Comparison of ENCODE assay signal across 12 mouse cellular contexts in genomic region chr2:129133006-129133805, GRCm38 (mm10). TPM values are rescaled to one million over a fixed set of nuclear protein-coding genes. Genes with fewer than 3 reads are reported as not detected.
DNase-seq lines count a peak whose midpoint lies in the region; ATAC-seq and TF ChIP-seq lines count a peak whose summit lies in the region.
"Had no signal": no experiment of that assay in that cellular context is flagged by ENCODE, and none has a peak within 500 bp of the region (broad histone marks: within the 10 kb centered on the region; RNA-seq: fewer than 3 reads in every experiment).

No protein-coding gene starts in this region.

- H3K36me3 ChIP-seq in myocyte (ENCODE audit: control insufficient read depth, insufficient read depth): no peaks in the 10 kb centered on the region
- H3K36me3 ChIP-seq in forebrain, postnatal 0 days (ENCODE audit: insufficient read depth): peaks cover 14% of the 10 kb centered on the region

- peak; percentile 55 to 77 for DNase-seq in layer of hippocampus, adult 2 months (ENCODE audit: low spot score in 2 of 2)
- no peak for DNase-seq in layer of hippocampus, postnatal 14 days (ENCODE audit: low spot score in 2 of 2)
- peak; percentile 79 to 93 for DNase-seq in adrenal gland, adult (ENCODE audit: inconsistent age in 2 of 2, low spot score in 1 of 2)
- DNase-seq in cerebellum, postnatal 36 days: peak; percentile 31 to 38
- no peak for DNase-seq in forebrain, postnatal 0 days
- no peak for DNase-seq in gastrocnemius, adult 8-10 months (ENCODE audit: low spot score in 2 of 2)
- DNase-seq: kidney, postnatal 14 days; lung, adult 2 months; thymus, postnatal 25 days had no signal

- H3K4me1 ChIP-seq in forebrain, postnatal 0 days (ENCODE audit: insufficient read depth): peaks cover 7% of the 10 kb centered on the region; the same call in 1 of the 2 replicates

- peak overlapping the region; percentile 63 for H3K27ac ChIP-seq in layer of hippocampus, adult 2 months
- H3K27ac ChIP-seq in forebrain, postnatal 0 days (ENCODE audit: low read depth, low read length): no peak overlapping the region
- H3K27ac ChIP-seq: hindbrain, embryonic 12.5 days had no signal

- H3K9me3 ChIP-seq in forebrain, postnatal 0 days (ENCODE audit: low read length): no peaks in the 10 kb centered on the region

- ATAC-seq in activated CD4-positive, CD25-positive, alpha-beta regulatory T cell, adult 4 months: no peak
- no peak for ATAC-seq in forebrain, postnatal 0 days

- no peaks in the 10 kb centered on the region for H3K27me3 ChIP-seq in myocyte (ENCODE audit: control insufficient read depth, insufficient read depth, insufficient read length)
- no peaks in the 10 kb centered on the region for H3K27me3 ChIP-seq in forebrain, postnatal 0 days (ENCODE audit: insufficient read depth, low read length)
- H3K27me3 ChIP-seq: hindbrain, embryonic 12.5 days had no signal

- no peak for TF ChIP-seq POLR2A in myocyte (IDR thresholded peaks at IDR 0.05; ENCODE audit: insufficient read length, low read depth)

- peaks cover 11% of the 10 kb centered on the region for H3K79me2 ChIP-seq in myocyte (ENCODE audit: control insufficient read depth, insufficient read depth)

- H3K4me2 ChIP-seq in myocyte (ENCODE audit: low read depth): peak overlapping the region; percentile 53
- no peak overlapping the region for H3K4me2 ChIP-seq in forebrain, postnatal 0 days (ENCODE audit: low read depth)
- H3K4me2 ChIP-seq: hindbrain, embryonic 12.5 days had no signal

- H3K9ac ChIP-seq in forebrain, postnatal 0 days: no peak overlapping the region
- H3K9ac ChIP-seq: hindbrain, embryonic 12.5 days had no signal

- 95% methylated on average over 14 of the region's 14 CpGs for WGBS in forebrain, postnatal 0 days

- no peak overlapping the region for H3ac ChIP-seq in myocyte (ENCODE audit: control insufficient read depth, insufficient read length)

- no peak for TF ChIP-seq CTCF in layer of hippocampus, adult 2 months (conservative IDR thresholded peaks at IDR 0.05)
- TF ChIP-seq CTCF in forebrain, postnatal 0 days (IDR thresholded peaks at IDR 0.05; ENCODE audit: low read depth): no peak

- H3K4me3 ChIP-seq in layer of hippocampus, adult 2 months: no peak overlapping the region
- no peak overlapping the region for H3K4me3 ChIP-seq in myocyte
- H3K4me3 ChIP-seq in forebrain, postnatal 0 days (ENCODE audit: low read depth, low read length): no peak overlapping the region
- H3K4me3 ChIP-seq: hindbrain, embryonic 12.5 days had no signal

TF ChIP-seq in myocyte, 11 proteins besides CTCF, POLR2A, EP300 and RAD21:
- TF ChIP-seq USF1 (IDR thresholded peaks at IDR 0.05; ENCODE audit: low read depth): no peak
- no peak for TF ChIP-seq REST (IDR thresholded peaks at IDR 0.05; ENCODE audit: insufficient read depth, insufficient read length)
- no peak for TF ChIP-seq SRF (IDR thresholded peaks at IDR 0.05; ENCODE audit: control insufficient read depth, insufficient read length, low read depth)
- no peak for TF ChIP-seq CEBPB (IDR thresholded peaks at IDR 0.05; ENCODE audit: insufficient read depth, poor library complexity, severe bottlenecking)
- no peak for TF ChIP-seq TCF3 (IDR thresholded peaks at IDR 0.05; ENCODE audit: insufficient read length, low read depth)
- TF ChIP-seq MAX (IDR thresholded peaks at IDR 0.05; ENCODE audit: low read depth): no peak
- TF ChIP-seq MYOG (IDR thresholded peaks at IDR 0.05; ENCODE audit: control insufficient read depth in 1 of 3, insufficient read depth in 1 of 3, insufficient read length in 2 of 3, low read depth in 2 of 3): no peak

RNA-seq across cellular contexts. Expression of gene Chchd5, which starts 3.7 kb away (rescaled TPM):
- 10 to 100 TPM; 12.1 to 14.1 TPM for total RNA-seq in layer of hippocampus, adult 2 months (2021)
- total RNA-seq in layer of hippocampus, postnatal 14 days (2021): 10 to 100 TPM; 11.8 to 13.5 TPM
- 36.8 TPM for polyA plus RNA-seq in myocyte (2012; fragmentation: generic; extraction: Trizol)
- 10 to 100 TPM; 26.6 to 27.4 TPM for polyA plus RNA-seq in activated CD4-positive, CD25-positive, alpha-beta regulatory T cell, adult 4 months (2017; shearing (Covaris generic))
- 15.2 and 21.4 TPM in 2 replicates for total RNA-seq in forebrain, postnatal 0 days (2014; rRNA removed)
- 17.1 and 17.6 TPM in 2 replicates for polyA plus RNA-seq in forebrain, postnatal 0 days (2015; fragmentation: Nextera tagmentation; extraction: Ambion mirVana)
- 10 to 100 TPM in 2 of 4 experiments, 1 to 10 TPM in 2; 8.5 to 11.0 (median 9.5) TPM for total RNA-seq in gastrocnemius, adult 8-10 months (2022)

RNA-seq across cellular contexts. Expression of gene Polr1b, which starts 32.4 kb away (rescaled TPM):
- 10 to 100 TPM; 16.2 to 17.2 TPM for total RNA-seq in layer of hippocampus, adult 2 months (2021)
- total RNA-seq in layer of hippocampus, postnatal 14 days (2021): 10 to 100 TPM; 16.1 to 17.8 TPM
- 15.6 TPM for polyA plus RNA-seq in myocyte (2012; fragmentation: generic; extraction: Trizol)
- polyA plus RNA-seq in activated CD4-positive, CD25-positive, alpha-beta regulatory T cell, adult 4 months (2017; shearing (Covaris generic)): 10 to 100 TPM in 1 of 2 experiments, 1 to 10 TPM in 1; 9.2 to 21.4 TPM
- total RNA-seq in forebrain, postnatal 0 days (2014; rRNA removed): 24.9 and 25.5 TPM in 2 replicates
- 9.5 and 12.0 TPM in 2 replicates for polyA plus RNA-seq in forebrain, postnatal 0 days (2015; fragmentation: Nextera tagmentation; extraction: Ambion mirVana)
- 10 to 100 TPM; 10.9 to 13.7 (median 11.3) TPM for total RNA-seq in gastrocnemius, adult 8-10 months (2022)

Comparison
In these comparisons a context has a peak if more than half of its experiments do, and no peak if none do; other contexts are left out.
1. DNase-seq: peak in layer of hippocampus, adult 2 months (2 of 2), adrenal gland, adult (2 of 2) and cerebellum, postnatal 36 days (2 of 2); none in layer of hippocampus, postnatal 14 days (0 of 2), forebrain, postnatal 0 days (single experiment) and gastrocnemius, adult 8-10 months (0 of 2).